Mouse (Mus musculus): Measurements from ENCODE around the gene Ermard.

GRCm38 (mm10) chr17:15093523-15093922 lies 52.5 kb downstream of the Ermard start:
- TF ChIP-seq POLR2A (IDR thresholded peaks at IDR 0.05; ENCODE audit: borderline replicate concordance, low read depth, low read length) (no peak), CTCF (IDR thresholded peaks at IDR 0.05; ENCODE audit: low read depth, low read length) (no peak)

Data from bone marrow macrophage, adult 2 months (primary cell).